Mouse (Mus musculus) limb, embryonic 13.5 days (tissue): ENCODE results near the gene Egfl7. TPM values are rescaled to one million over a fixed set of nuclear protein-coding genes. Genes with fewer than 3 reads are reported as not detected.
A peak's percentile ranks its signal among the peaks of the same experiment; 100 is the strongest.

ENCODE experiments used
- ATAC-seq: fragments of 200-750 bp; cut with Nextera tagmentation; 2 replicates; pipeline ENCODE4 v1.8.0; 2017; ENCODE audit warnings: low read depth, moderate number of reproducible peaks, moderate TSS enrichment; ENCODE audit not compliant: low FRiP score
- H3K27ac ChIP-seq: fragments of 300-500 bp; sonication (generic); 2 replicates; pipeline ENCODE4 v1.5.1; 2015; ENCODE audit warnings: inconsistent platforms, mild to moderate bottlenecking, moderate library complexity
- H3K27me3 ChIP-seq: fragments of 300-500 bp; sonication (generic); 2 replicates; pipeline ENCODE4 v1.6.1; 2015; ENCODE audit warnings: mild to moderate bottlenecking, inconsistent platforms
- H3K36me3 ChIP-seq: fragments of 300-500 bp; sonication (generic); 2 replicates; pipeline ENCODE4 v1.6.1; 2015; ENCODE audit warnings: inconsistent platforms, mild to moderate bottlenecking, moderate library complexity
- H3K4me1 ChIP-seq: fragments of 300-500 bp; sonication (generic); 2 replicates; pipeline ENCODE4 v1.6.1; 2015; ENCODE audit warnings: inconsistent platforms
- H3K4me2 ChIP-seq: fragments of 300-500 bp; sonication (generic); replicated peaks from 2 replicates; pipeline ENCODE4 v1.6.1; 2015; ENCODE audit warnings: inconsistent platforms, mild to moderate bottlenecking, moderate library complexity
- H3K4me3 ChIP-seq: fragments of 300-500 bp; sonication (generic); 2 replicates; pipeline ENCODE4 v1.5.1; 2015; ENCODE audit warnings: moderate library complexity, mild to moderate bottlenecking, inconsistent platforms
- H3K9ac ChIP-seq: fragments of 300-500 bp; sonication (generic); 2 replicates; pipeline ENCODE4 v1.6.1; 2015; ENCODE audit warnings: mild to moderate bottlenecking, inconsistent platforms
- H3K9me3 ChIP-seq: fragments of 300-500 bp; sonication (generic); 2 replicates; pipeline ENCODE4 v1.6.1; 2016; ENCODE audit warnings: inconsistent platforms
- WGBS: fragments of 180-500 bp; shearing (Covaris S2); methylation state at CpG from one replicate; pipeline ENCODE4 v1.1.7; 2015; 5-methylcytosine and 5-hydroxymethylcytosine counted together
- polyA plus RNA-seq: library from polyadenylated mRNA; unstranded; fragments of >200 nt; fragmentation: Nextera tagmentation; extraction: Ambion mirVana; gene quantifications from 2 replicates; pipeline ENCODE4 v1.2.1, GENCODE M21; 2015

Gene Egfl7
- 103 and 105 TPM in 2 replicates for polyA plus RNA-seq

DNA sequence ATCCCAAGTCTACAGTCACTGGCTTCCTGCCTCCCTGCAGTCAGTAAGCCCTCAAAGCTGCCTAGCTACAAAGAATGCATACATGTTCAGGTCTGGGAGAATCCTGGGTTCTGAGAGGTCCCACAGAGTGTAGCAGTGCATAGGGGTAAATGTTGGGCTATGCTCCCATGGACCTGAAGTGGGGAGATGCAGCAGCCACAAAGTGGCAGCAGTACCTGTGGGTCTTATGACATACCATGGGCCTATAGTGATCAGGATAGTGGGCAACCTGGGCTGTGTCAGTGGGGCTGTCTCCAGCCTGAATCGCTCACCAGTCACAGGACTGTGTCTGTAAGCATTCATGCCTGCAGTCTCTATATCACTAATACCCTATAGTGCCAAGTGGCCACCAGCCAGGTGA, at the start of gene Egfl7:
TSS of gene Egfl7 (plus strand) at position 301 of the 400 bp plus-strand sequence.
- WGBS = 100% methylated on average over 1 of the region's 1 CpGs
- no peak for ATAC-seq
- H3K9ac ChIP-seq = no peak within 1 kb of the TSS
- H3K4me3 ChIP-seq = no peak within 1 kb of the TSS
- H3K4me2 ChIP-seq = no peak within 1 kb of the TSS
- H3K27ac ChIP-seq = peak within 1 kb of the TSS; percentile 69
- H3K4me1 ChIP-seq = peaks cover 13% of the 10 kb centered on the region
- no peaks in the 10 kb centered on the region for H3K9me3 ChIP-seq
- no peaks in the 10 kb centered on the region for H3K36me3 ChIP-seq
- H3K27me3 ChIP-seq = no peaks in the 10 kb centered on the region

DNA sequence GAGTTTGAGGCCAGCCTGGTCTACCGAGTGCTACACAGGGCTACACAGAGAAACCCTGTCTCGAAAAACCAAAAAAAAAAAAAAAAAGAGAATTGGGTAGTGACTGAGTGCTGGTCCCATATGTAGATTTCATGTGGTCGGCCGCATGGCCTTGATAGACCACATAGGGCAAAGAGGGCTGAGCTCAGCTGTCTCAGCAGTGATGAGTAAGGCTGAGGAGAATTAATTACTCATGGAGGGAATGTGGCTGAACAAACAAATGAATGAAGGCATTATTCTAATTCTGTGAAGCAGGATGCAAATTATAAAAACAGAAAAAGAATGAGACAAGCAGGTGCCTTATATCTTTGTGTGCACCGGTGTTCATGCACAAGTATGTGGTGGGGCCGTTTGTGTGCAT, 48.0 kb upstream of the Egfl7 start:
- Histone ChIP-seq H3K4me1 (peaks cover 28% of the 10 kb centered on the region), H3K27me3 (no peaks in the 10 kb centered on the region), H3K27ac (no peak overlapping the region), H3K4me2 (no peak overlapping the region), H3K9me3 (no peaks in the 10 kb centered on the region), H3K9ac (no peak overlapping the region), H3K4me3 (no peak overlapping the region), H3K36me3 (no peaks in the 10 kb centered on the region)
- ATAC-seq = no peak
- WGBS = 89% methylated on average over 6 of the region's 6 CpGs

DNA sequence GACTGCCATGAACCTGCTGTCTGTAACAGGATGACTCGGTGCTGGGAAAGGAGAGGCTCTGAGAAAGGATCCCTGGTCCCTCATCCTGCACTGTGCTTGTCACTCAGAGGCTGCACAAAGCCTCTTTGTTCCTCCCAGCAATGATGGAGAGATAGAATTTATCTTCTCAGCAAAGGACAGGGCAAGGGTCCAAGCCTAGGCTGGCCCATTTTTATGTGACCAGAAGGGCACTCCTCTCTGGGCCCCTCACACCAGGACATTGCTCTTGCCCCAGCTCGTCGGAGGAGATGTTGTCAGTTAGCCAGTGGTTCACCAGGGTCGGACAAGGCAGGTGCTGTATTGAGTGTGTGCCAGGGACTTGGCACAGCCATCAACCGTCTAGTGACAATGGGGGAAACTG, 46.6 kb upstream of the Egfl7 start:
- no peak overlapping the region for H3K4me3 ChIP-seq
- no peaks in the 10 kb centered on the region for H3K27me3 ChIP-seq
- 61% methylated on average over 5 of the region's 5 CpGs for WGBS
- H3K9me3 ChIP-seq = no peaks in the 10 kb centered on the region
- H3K4me2 ChIP-seq = no peak overlapping the region
- no peak for ATAC-seq
- no peak overlapping the region for H3K9ac ChIP-seq
- H3K4me1 ChIP-seq = peaks cover 14% of the 10 kb centered on the region; the same call in 1 of the 2 replicates
- H3K27ac ChIP-seq = no peak overlapping the region
- H3K36me3 ChIP-seq = no peaks in the 10 kb centered on the region

GRCm38 (mm10) chr2:26534161-26534560, 45.7 kb upstream of the Egfl7 start:
- ATAC-seq = no peak

GRCm38 (mm10) chr2:26534616-26535015, 45.2 kb upstream of the Egfl7 start:
- H3K36me3 ChIP-seq = no peaks in the 10 kb centered on the region
- no peak overlapping the region for H3K4me3 ChIP-seq
- no peak overlapping the region for H3K4me2 ChIP-seq
- ATAC-seq = no peak
- peaks cover 11% of the 10 kb centered on the region; the same call in 1 of the 2 replicates for H3K4me1 ChIP-seq
- H3K9me3 ChIP-seq = no peaks in the 10 kb centered on the region
- no peak overlapping the region for H3K9ac ChIP-seq
- H3K27me3 ChIP-seq = no peaks in the 10 kb centered on the region
- WGBS = 79% methylated on average over 2 of the region's 2 CpGs
- no peak overlapping the region for H3K27ac ChIP-seq

More at GRCm38 (mm10) chr2:26534161-26534560, 45.7 kb upstream of the Egfl7 start:
- H3K27ac ChIP-seq = no peak overlapping the region
- H3K36me3 ChIP-seq = no peaks in the 10 kb centered on the region
- WGBS = 78% methylated on average over 3 of the region's 3 CpGs
- H3K4me3 ChIP-seq = no peak overlapping the region
- H3K9ac ChIP-seq = no peak overlapping the region
- no peaks in the 10 kb centered on the region for H3K27me3 ChIP-seq
- no peak overlapping the region for H3K4me2 ChIP-seq
- peaks cover 11% of the 10 kb centered on the region; the same call in 1 of the 2 replicates for H3K4me1 ChIP-seq
- H3K9me3 ChIP-seq = no peaks in the 10 kb centered on the region

DNA sequence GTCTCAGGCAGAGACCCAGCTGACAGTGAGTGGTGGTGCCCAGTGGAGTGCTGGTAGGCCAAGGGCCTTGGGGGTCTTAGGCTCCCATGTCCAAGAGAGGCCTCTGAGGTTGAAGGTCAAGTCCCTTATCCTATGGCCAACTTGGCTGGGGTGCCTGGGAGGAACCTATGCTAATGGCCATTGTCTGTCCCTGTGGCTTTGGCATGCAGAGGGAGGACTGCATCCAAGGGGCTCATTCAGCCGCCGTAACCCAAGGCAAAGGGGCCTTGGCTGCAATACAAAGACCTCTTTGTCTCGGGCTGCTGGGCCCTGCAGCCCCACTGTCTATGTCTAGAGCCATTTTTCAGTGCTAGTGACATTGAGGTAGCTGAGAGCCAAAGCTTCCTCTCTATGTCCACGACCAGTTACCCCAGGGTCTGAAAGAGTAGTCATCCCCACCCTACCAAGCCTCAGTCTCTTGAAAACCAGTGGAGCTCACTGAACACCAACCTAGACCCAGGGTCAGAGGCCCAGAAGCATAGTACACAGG, 44.2 kb upstream of the Egfl7 start:
- H3K27me3 ChIP-seq = no peaks in the 10 kb centered on the region
- no peak overlapping the region for H3K4me2 ChIP-seq
- 55% methylated on average over 4 of the region's 4 CpGs for WGBS
- no peak overlapping the region; the same call in 1 of the 2 replicates for H3K27ac ChIP-seq
- no peaks in the 10 kb centered on the region for H3K36me3 ChIP-seq
- H3K9me3 ChIP-seq = no peaks in the 10 kb centered on the region
- peaks cover 20% of the 10 kb centered on the region for H3K4me1 ChIP-seq
- no peak overlapping the region for H3K9ac ChIP-seq
- no peak overlapping the region for H3K4me3 ChIP-seq
- no peak for ATAC-seq

GRCm38 (mm10) chr2:26539516-26539915, 40.3 kb upstream of the Egfl7 start:
- Histone ChIP-seq H3K27me3 (no peaks in the 10 kb centered on the region), H3K36me3 (no peaks in the 10 kb centered on the region), H3K27ac (no peak overlapping the region), H3K4me2 (no peak overlapping the region), H3K9ac (0 out of 2 replicates have a peak overlapping the region, but pooled peaks have one; percentile 8), H3K4me1 (peaks cover 35% of the 10 kb centered on the region), H3K4me3 (no peak overlapping the region), H3K9me3 (no peaks in the 10 kb centered on the region)
- ATAC-seq = no peak
- 24% methylated on average over 2 of the region's 2 CpGs for WGBS

GRCm38 (mm10) chr2:26540721-26541120, 39.1 kb upstream of the Egfl7 start:
- no peak for ATAC-seq
- 24% methylated on average over 7 of the region's 7 CpGs for WGBS
- H3K27ac ChIP-seq = peak overlapping the region; percentile 63; the same call in 1 of the 2 replicates

GRCm38 (mm10) chr2:26541258-26541910, 38.4 kb upstream of the Egfl7 start:
- H3K4me3 ChIP-seq = no peak overlapping the region
- no peaks in the 10 kb centered on the region for H3K9me3 ChIP-seq
- H3K27ac ChIP-seq = peak overlapping the region; percentile 63; the same call in 1 of the 2 replicates
- peak; percentile 63 for ATAC-seq
- H3K27me3 ChIP-seq = no peaks in the 10 kb centered on the region
- H3K36me3 ChIP-seq = no peaks in the 10 kb centered on the region
- no peak overlapping the region for H3K9ac ChIP-seq
- 29% methylated on average over 9 of the region's 9 CpGs for WGBS
- no peak overlapping the region for H3K4me2 ChIP-seq
- H3K4me1 ChIP-seq = peaks cover 27% of the 10 kb centered on the region

More at GRCm38 (mm10) chr2:26540721-26541120, 39.1 kb upstream of the Egfl7 start:
- H3K4me1 ChIP-seq = peaks cover 28% of the 10 kb centered on the region
- H3K4me3 ChIP-seq = no peak overlapping the region
- no peak overlapping the region for H3K4me2 ChIP-seq
- no peaks in the 10 kb centered on the region for H3K36me3 ChIP-seq
- no peaks in the 10 kb centered on the region for H3K9me3 ChIP-seq
- H3K9ac ChIP-seq = peak overlapping the region; percentile 48
- H3K27me3 ChIP-seq = no peaks in the 10 kb centered on the region

GRCm38 (mm10) chr2:26543155-26543554, 36.7 kb upstream of the Egfl7 start:
- H3K9me3 ChIP-seq = no peaks in the 10 kb centered on the region
- H3K4me1 ChIP-seq = peaks cover 41% of the 10 kb centered on the region
- no peaks in the 10 kb centered on the region for H3K27me3 ChIP-seq
- no peak overlapping the region for H3K4me3 ChIP-seq
- H3K36me3 ChIP-seq = no peaks in the 10 kb centered on the region
- H3K27ac ChIP-seq = no peak overlapping the region
- ATAC-seq = no peak
- 72% methylated on average over 4 of the region's 4 CpGs for WGBS
- H3K9ac ChIP-seq = no peak overlapping the region
- no peak overlapping the region for H3K4me2 ChIP-seq

DNA sequence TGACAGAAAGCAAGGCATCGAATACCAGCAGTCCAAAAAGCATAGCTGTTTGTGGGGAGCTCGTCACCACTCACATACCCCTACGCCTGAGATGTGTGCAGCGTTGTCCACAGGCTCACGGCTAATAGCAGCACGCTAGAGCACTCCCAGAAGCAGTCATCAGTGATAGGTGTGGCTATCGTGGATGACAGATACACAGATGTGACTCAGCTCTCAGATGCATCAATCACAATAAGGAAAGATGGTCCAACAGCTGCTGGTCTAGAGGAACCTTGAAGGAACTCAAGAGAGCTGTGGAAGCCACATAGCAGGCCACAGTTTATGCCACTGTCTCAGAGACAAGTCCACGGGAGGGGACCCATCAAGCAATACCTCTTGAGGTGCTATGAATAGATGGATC, 36.0 kb upstream of the Egfl7 start:
- no peaks in the 10 kb centered on the region for H3K36me3 ChIP-seq
- no peak for ATAC-seq
- no peaks in the 10 kb centered on the region for H3K27me3 ChIP-seq
- no peak overlapping the region for H3K27ac ChIP-seq
- H3K9me3 ChIP-seq = no peaks in the 10 kb centered on the region
- peaks cover 41% of the 10 kb centered on the region for H3K4me1 ChIP-seq
- no peak overlapping the region for H3K4me3 ChIP-seq
- H3K4me2 ChIP-seq = no peak overlapping the region
- H3K9ac ChIP-seq = no peak overlapping the region
- 87% methylated on average over 8 of the region's 8 CpGs for WGBS

GRCm38 (mm10) chr2:26544265-26544664, 35.5 kb upstream of the Egfl7 start:
- H3K36me3 ChIP-seq = no peaks in the 10 kb centered on the region
- H3K4me2 ChIP-seq = no peak overlapping the region
- H3K4me3 ChIP-seq = no peak overlapping the region
- no peak overlapping the region for H3K27ac ChIP-seq
- no peak for ATAC-seq
- H3K9ac ChIP-seq = no peak overlapping the region
- no peaks in the 10 kb centered on the region for H3K9me3 ChIP-seq
- no peaks in the 10 kb centered on the region for H3K27me3 ChIP-seq
- 72% methylated on average over 3 of the region's 3 CpGs for WGBS
- peaks cover 41% of the 10 kb centered on the region for H3K4me1 ChIP-seq
